Comparison of ENCODE assay signal across 7 mouse cellular contexts in genomic region chr19:5922119-5922942, GRCm38 (mm10). TPM values are rescaled to one million over a fixed set of nuclear protein-coding genes. Genes with fewer than 3 reads are reported as not detected.
DNase-seq lines count a peak whose midpoint lies in the region; ATAC-seq lines count a peak whose summit lies in the region.

No protein-coding gene starts in this region.

- H3K36me3 ChIP-seq in embryonic facial prominence, embryonic 15.5 days, result peaks cover 11% of the 10 kb centered on the region
- peaks cover 15% of the 10 kb centered on the region for H3K36me3 ChIP-seq in hindbrain, embryonic 13.5 days
- H3K36me3 ChIP-seq in lung, embryonic 16.5 days (ENCODE audit: control insufficient read depth, insufficient read depth, low read length), result peaks cover 7% of the 10 kb centered on the region

- H3K9me3 ChIP-seq in embryonic facial prominence, embryonic 15.5 days (replicated peaks), result no peaks in the 10 kb centered on the region
- no peaks in the 10 kb centered on the region for H3K9me3 ChIP-seq in hindbrain, embryonic 13.5 days
- H3K9me3 ChIP-seq in lung, embryonic 16.5 days (ENCODE audit: control insufficient read depth, low read length), result no peaks in the 10 kb centered on the region

- 54% methylated on average over 15 of the region's 15 CpGs for WGBS in embryonic facial prominence, embryonic 15.5 days
- WGBS in hindbrain, embryonic 13.5 days, result 82% methylated on average over 15 of the region's 15 CpGs
- 55% methylated on average over 15 of the region's 15 CpGs for WGBS in lung, embryonic 16.5 days

- H3K4me1 ChIP-seq in embryonic facial prominence, embryonic 15.5 days, result peaks cover 27% of the 10 kb centered on the region
- H3K4me1 ChIP-seq in hindbrain, embryonic 13.5 days (replicated peaks), result peaks cover 41% of the 10 kb centered on the region
- peaks cover 25% of the 10 kb centered on the region for H3K4me1 ChIP-seq in lung, embryonic 16.5 days (replicated peaks; ENCODE audit: control insufficient read depth, insufficient read depth, low read length)

- peak overlapping the region; percentile 27 for H3K4me2 ChIP-seq in embryonic facial prominence, embryonic 15.5 days (replicated peaks)
- H3K4me2 ChIP-seq in hindbrain, embryonic 13.5 days, result peak overlapping the region; percentile 38
- H3K4me2 ChIP-seq in lung, embryonic 16.5 days (ENCODE audit: low read depth, low read length), result peak overlapping the region; percentile 77

- H3K9ac ChIP-seq in embryonic facial prominence, embryonic 15.5 days, result peak overlapping the region; percentile 23; the same call in 1 of the 2 replicates
- H3K9ac ChIP-seq in hindbrain, embryonic 13.5 days, result peak overlapping the region; percentile 71
- peak overlapping the region; percentile 43 for H3K9ac ChIP-seq in lung, embryonic 16.5 days (ENCODE audit: low read length)

- no peak overlapping the region for H3K4me3 ChIP-seq in embryonic facial prominence, embryonic 15.5 days (replicated peaks)
- H3K4me3 ChIP-seq in hindbrain, embryonic 13.5 days, result no peak overlapping the region
- peak overlapping the region; percentile 73 for H3K4me3 ChIP-seq in lung, embryonic 16.5 days (ENCODE audit: low read length)

- H3K27ac ChIP-seq in embryonic facial prominence, embryonic 15.5 days (replicated peaks), result no peak overlapping the region
- no peak overlapping the region for H3K27ac ChIP-seq in hindbrain, embryonic 13.5 days
- 0 out of 2 replicates have a peak overlapping the region, but pooled peaks have one; percentile 9 for H3K27ac ChIP-seq in lung, embryonic 16.5 days (ENCODE audit: low read length)

- no peak for ATAC-seq in embryonic facial prominence, embryonic 15.5 days (ENCODE audit: insufficient number of reproducible peaks, low FRiP score, low TSS enrichment, low read depth)
- no peak for ATAC-seq in hindbrain, embryonic 13.5 days (ENCODE audit: low FRiP score)
- ATAC-seq in lung, embryonic 16.5 days (ENCODE audit: low read depth), result no peak
- ATAC-seq in granulocyte monocyte progenitor cell, adult 5-6 weeks (replicated peaks; ENCODE audit: poor library complexity, severe bottlenecking), result no peak
- no peak for ATAC-seq in cerebellum, adult (ENCODE audit: insufficient number of reproducible peaks, low FRiP score, low TSS enrichment)

- peak; percentile 92 for DNase-seq in MEL-GATA-1-ER (ENCODE audit: extremely low read depth, low read depth)
- DNase-seq in adipocyte (ENCODE audit: low spot score), result no peak

- no peaks in the 10 kb centered on the region for H3K27me3 ChIP-seq in embryonic facial prominence, embryonic 15.5 days
- H3K27me3 ChIP-seq in hindbrain, embryonic 13.5 days, result peaks cover 10% of the 10 kb centered on the region; the same call in 1 of the 2 replicates
- H3K27me3 ChIP-seq in lung, embryonic 16.5 days (ENCODE audit: control insufficient read depth, insufficient read depth, low read depth, low read length), result no peaks in the 10 kb centered on the region

RNA-seq across cellular contexts. Expression of gene Cdc42ep2, which starts 2.3 kb away (rescaled TPM):
- 11.0 TPM in 2 replicates for polyA plus RNA-seq in embryonic facial prominence, embryonic 15.5 days (2015; fragmentation: Nextera tagmentation; extraction: Ambion mirVana)
- polyA plus RNA-seq in hindbrain, embryonic 13.5 days (2015; fragmentation: Nextera tagmentation; extraction: Ambion mirVana), result 11.5 and 12.4 TPM in 2 replicates
- polyA plus RNA-seq in lung, embryonic 16.5 days (2015; fragmentation: Nextera tagmentation; extraction: Ambion mirVana), result 15.6 and 17.1 TPM in 2 replicates
- 0.23 TPM in 1 of 2 replicates, not detected in the other for total RNA-seq in granulocyte monocyte progenitor cell, adult 5-6 weeks (2014; fragmentation: Nextera tagmentation)
- total RNA-seq in granulocyte monocyte progenitor cell, adult 5-6 weeks (2017), result not detected in 2 replicates

RNA-seq across cellular contexts. Expression of gene Dpf2, which starts 9.5 kb away (rescaled TPM):
- 144 and 167 TPM in 2 replicates for polyA plus RNA-seq in embryonic facial prominence, embryonic 15.5 days (2015; fragmentation: Nextera tagmentation; extraction: Ambion mirVana)
- 128 and 137 TPM in 2 replicates for polyA plus RNA-seq in hindbrain, embryonic 13.5 days (2015; fragmentation: Nextera tagmentation; extraction: Ambion mirVana)
- polyA plus RNA-seq in lung, embryonic 16.5 days (2015; fragmentation: Nextera tagmentation; extraction: Ambion mirVana), result 155 TPM in 2 replicates
- total RNA-seq in granulocyte monocyte progenitor cell, adult 5-6 weeks (2014; fragmentation: Nextera tagmentation), result 97.3 and 126 TPM in 2 replicates
- total RNA-seq in granulocyte monocyte progenitor cell, adult 5-6 weeks (2017), result 62.7 and 108 TPM in 2 replicates

RNA-seq across cellular contexts. Expression of gene Tigd3, which starts 28.4 kb away (rescaled TPM):
- polyA plus RNA-seq in embryonic facial prominence, embryonic 15.5 days (2015; fragmentation: Nextera tagmentation; extraction: Ambion mirVana), result 3.4 and 3.6 TPM in 2 replicates
- polyA plus RNA-seq in hindbrain, embryonic 13.5 days (2015; fragmentation: Nextera tagmentation; extraction: Ambion mirVana), result 15.2 and 15.9 TPM in 2 replicates
- polyA plus RNA-seq in lung, embryonic 16.5 days (2015; fragmentation: Nextera tagmentation; extraction: Ambion mirVana), result 2.5 and 3.2 TPM in 2 replicates
- total RNA-seq in granulocyte monocyte progenitor cell, adult 5-6 weeks (2014; fragmentation: Nextera tagmentation), result 1.1 and 2.5 TPM in 2 replicates
- total RNA-seq in granulocyte monocyte progenitor cell, adult 5-6 weeks (2017), result 2.3 and 4.4 TPM in 2 replicates

RNA-seq across cellular contexts. Expression of gene Pola2, which starts 41.7 kb away (rescaled TPM):
- 59.6 and 65.4 TPM in 2 replicates for polyA plus RNA-seq in embryonic facial prominence, embryonic 15.5 days (2015; fragmentation: Nextera tagmentation; extraction: Ambion mirVana)
- 22.6 and 24.2 TPM in 2 replicates for polyA plus RNA-seq in hindbrain, embryonic 13.5 days (2015; fragmentation: Nextera tagmentation; extraction: Ambion mirVana)
- 64.2 and 70.0 TPM in 2 replicates for polyA plus RNA-seq in lung, embryonic 16.5 days (2015; fragmentation: Nextera tagmentation; extraction: Ambion mirVana)
- total RNA-seq in granulocyte monocyte progenitor cell, adult 5-6 weeks (2014; fragmentation: Nextera tagmentation), result 122 and 129 TPM in 2 replicates
- 56.9 and 64.9 TPM in 2 replicates for total RNA-seq in granulocyte monocyte progenitor cell, adult 5-6 weeks (2017)

RNA-seq across cellular contexts. Expression of gene Slc25a45, which starts 44.7 kb away (rescaled TPM):
- polyA plus RNA-seq in embryonic facial prominence, embryonic 15.5 days (2015; fragmentation: Nextera tagmentation; extraction: Ambion mirVana), result 5.9 and 7.5 TPM in 2 replicates
- 2.6 and 2.8 TPM in 2 replicates for polyA plus RNA-seq in hindbrain, embryonic 13.5 days (2015; fragmentation: Nextera tagmentation; extraction: Ambion mirVana)
- polyA plus RNA-seq in lung, embryonic 16.5 days (2015; fragmentation: Nextera tagmentation; extraction: Ambion mirVana), result 5.7 and 6.2 TPM in 2 replicates
- total RNA-seq in granulocyte monocyte progenitor cell, adult 5-6 weeks (2014; fragmentation: Nextera tagmentation), result 38.2 and 44.5 TPM in 2 replicates
- 35.5 and 35.6 TPM in 2 replicates for total RNA-seq in granulocyte monocyte progenitor cell, adult 5-6 weeks (2017)

Comparison
In these comparisons a context has a peak if more than half of its experiments do, and no peak if none do; other contexts are left out.
1. H3K4me2 ChIP-seq: peak in every context shown above with its lines; median percentile 77 in lung, embryonic 16.5 days; 38 in hindbrain, embryonic 13.5 days; 27 in embryonic facial prominence, embryonic 15.5 days.